Mouse (Mus musculus) neural tube, embryonic 13.5 days (tissue): ENCODE data around the gene Sorbs1. TPM values are rescaled to one million over a fixed set of nuclear protein-coding genes. Genes with fewer than 3 reads are reported as not detected.

Experiments used
- ATAC-seq: fragments of 200-750 bp; cut with Nextera tagmentation; 2 replicates; pipeline ENCODE4 v1.8.0; 2017; ENCODE audit warnings: low read depth, mild to moderate bottlenecking, moderate TSS enrichment, moderate library complexity
- H3K27ac ChIP-seq: fragments of 300-500 bp; sonication (generic); replicated peaks from 2 replicates; pipeline ENCODE4 v1.5.1; 2015; ENCODE audit warnings: moderate library complexity, mild to moderate bottlenecking, inconsistent platforms
- H3K27me3 ChIP-seq: fragments of 300-500 bp; sonication (generic); 2 replicates; pipeline ENCODE4 v1.6.1; 2015; ENCODE audit warnings: mild to moderate bottlenecking, inconsistent platforms
- H3K36me3 ChIP-seq: fragments of 300-500 bp; sonication (generic); 2 replicates; pipeline ENCODE4 v1.6.1; 2015; ENCODE audit warnings: mild to moderate bottlenecking, inconsistent platforms
- H3K4me1 ChIP-seq: fragments of 300-500 bp; sonication (generic); replicated peaks from 2 replicates; pipeline ENCODE4 v1.6.1; 2015; ENCODE audit warnings: inconsistent platforms
- H3K4me2 ChIP-seq: fragments of 300-500 bp; sonication (generic); 2 replicates; pipeline ENCODE4 v1.6.1; 2015; ENCODE audit warnings: inconsistent platforms, mild to moderate bottlenecking, moderate library complexity
- H3K4me3 ChIP-seq: fragments of 300-500 bp; sonication (generic); 2 replicates; pipeline ENCODE4 v1.5.1; 2015; ENCODE audit warnings: mild to moderate bottlenecking, inconsistent platforms
- H3K9ac ChIP-seq: fragments of 300-500 bp; sonication (generic); 2 replicates; pipeline ENCODE4 v1.6.1; 2015; ENCODE audit warnings: moderate library complexity, mild to moderate bottlenecking, inconsistent platforms
- H3K9me3 ChIP-seq: fragments of 300-500 bp; sonication (generic); 2 replicates; pipeline ENCODE4 v1.6.1; 2016; ENCODE audit warnings: inconsistent platforms
- WGBS: fragments of 180-500 bp; shearing (Covaris S2); methylation state at CpG from one replicate; pipeline ENCODE4 v1.1.7; 2015; 5-methylcytosine and 5-hydroxymethylcytosine counted together
- polyA plus RNA-seq: library from polyadenylated mRNA; unstranded; fragments of >200 nt; fragmentation: Nextera tagmentation; extraction: Ambion mirVana; gene quantifications from 2 replicates; pipeline ENCODE4 v1.2.1, GENCODE M21; 2015

The Sorbs1 gene
- polyA plus RNA-seq, 1 experiment from 2014 or later, result 105 TPM

DNA sequence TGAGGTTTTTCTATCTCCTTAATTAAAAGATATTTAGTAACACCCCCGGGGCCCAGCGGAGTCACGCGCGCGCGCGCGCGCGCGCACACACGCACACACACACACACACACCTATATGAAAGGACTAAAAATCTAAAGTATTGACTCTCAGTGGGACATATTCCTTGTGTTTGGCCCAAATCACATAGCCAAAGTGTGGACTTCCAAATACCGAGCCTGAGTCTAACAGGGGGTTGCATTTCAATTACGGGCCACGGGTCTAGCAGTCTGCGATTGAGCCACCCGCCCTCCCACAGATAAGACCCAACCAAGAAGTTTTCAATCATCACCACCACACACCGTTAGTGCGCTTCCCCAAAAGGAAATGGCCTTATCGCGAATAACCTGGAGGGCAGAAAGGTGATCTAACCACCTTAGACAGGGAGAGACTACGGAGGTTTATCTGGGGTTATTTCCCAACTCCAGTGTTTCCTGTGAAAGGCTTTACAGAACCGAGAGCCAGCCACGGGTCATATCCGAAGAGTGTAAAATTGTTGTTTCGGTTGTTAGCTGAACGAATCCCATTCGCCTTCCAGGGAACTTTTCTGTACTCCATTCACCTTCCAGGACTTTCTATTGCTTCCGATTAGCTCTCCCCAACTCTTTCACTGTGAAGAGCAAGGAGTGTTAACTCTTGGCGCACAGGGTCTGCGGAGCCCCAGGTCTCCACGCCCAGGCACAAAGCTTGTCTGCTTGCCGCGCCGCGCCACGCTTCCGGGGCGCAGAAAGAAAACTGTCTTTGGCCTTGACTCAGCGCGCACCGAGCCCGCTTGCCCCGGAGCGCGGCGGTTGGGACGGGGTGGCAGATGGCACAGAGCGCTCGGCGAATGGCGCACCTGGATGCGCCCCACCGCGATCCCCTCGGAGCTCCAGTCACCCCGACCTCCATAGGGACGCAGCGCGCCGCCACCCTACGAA lies 242.9 kb downstream of the Sorbs1 start:
- Histone ChIP-seq H3K27ac (no peak overlapping the region), H3K4me1 (peaks cover 18% of the 10 kb centered on the region), H3K4me3 (peak overlapping the region; percentile 55), H3K27me3 (peaks cover 41% of the 10 kb centered on the region), H3K4me2 (peak overlapping the region; percentile 98), H3K36me3 (no peaks in the 10 kb centered on the region), H3K9ac (peak overlapping the region; percentile 61), H3K9me3 (no peaks in the 10 kb centered on the region)
- peak; percentile 62; the same call in 1 of the 2 replicates for ATAC-seq
- WGBS, result 8% methylated on average over 63 of the region's 63 CpGs

DNA sequence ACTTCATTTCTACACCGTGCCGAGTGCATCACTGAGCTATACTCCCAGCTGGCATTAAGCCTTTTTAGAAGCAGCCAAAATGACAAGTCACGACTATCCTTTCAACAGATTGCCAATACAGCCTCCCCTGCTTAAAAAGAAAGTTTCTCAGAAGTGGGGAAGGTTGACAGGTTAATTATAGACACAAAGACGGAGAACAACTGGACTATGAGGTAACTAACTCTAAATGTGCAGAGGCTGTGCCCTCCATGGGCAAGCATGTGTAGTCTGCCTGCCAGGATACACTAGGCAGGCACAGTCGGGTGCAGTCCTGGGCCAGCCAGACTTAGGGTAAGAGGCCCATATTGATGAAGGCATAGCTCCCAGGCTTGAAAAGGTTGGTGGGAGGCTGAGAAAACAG lies 244.1 kb downstream of the Sorbs1 start:
- Histone ChIP-seq H3K4me3 (no peak overlapping the region), H3K27me3 (peaks cover 41% of the 10 kb centered on the region), H3K27ac (no peak overlapping the region), H3K9me3 (no peaks in the 10 kb centered on the region), H3K4me1 (peaks cover 18% of the 10 kb centered on the region), H3K9ac (no peak overlapping the region), H3K36me3 (no peaks in the 10 kb centered on the region), H3K4me2 (peak overlapping the region; percentile 98; the same call in 1 of the 2 replicates)
- WGBS, result 77% methylated on average over 5 of the region's 5 CpGs
- no peak for ATAC-seq

- H3K36me3 ChIP-seq, result no peaks in the 10 kb centered on the region
- no peak overlapping the region for H3K4me3 ChIP-seq
- H3K9ac ChIP-seq, result no peak overlapping the region
- peaks cover 41% of the 10 kb centered on the region for H3K27me3 ChIP-seq
- no peak for ATAC-seq
- no peak overlapping the region for H3K4me2 ChIP-seq
- 72% methylated on average over 3 of the region's 3 CpGs for WGBS
- no peak overlapping the region for H3K27ac ChIP-seq
- no peaks in the 10 kb centered on the region for H3K9me3 ChIP-seq
- peaks cover 18% of the 10 kb centered on the region for H3K4me1 ChIP-seq
These were observed 245.1 kb downstream of the Sorbs1 start for GRCm38 (mm10) chr19:40268493-40268892.

GRCm38 (mm10) chr19:40267380-40267779 lies 246.2 kb downstream of the Sorbs1 start:
- no peaks in the 10 kb centered on the region for H3K9me3 ChIP-seq
- 86% methylated on average over 1 of the region's 1 CpGs for WGBS
- H3K27ac ChIP-seq, result no peak overlapping the region
- H3K9ac ChIP-seq, result no peak overlapping the region
- no peak overlapping the region for H3K4me3 ChIP-seq
- H3K4me1 ChIP-seq, result peaks cover 18% of the 10 kb centered on the region
- H3K36me3 ChIP-seq, result no peaks in the 10 kb centered on the region
- peaks cover 31% of the 10 kb centered on the region for H3K27me3 ChIP-seq
- no peak overlapping the region for H3K4me2 ChIP-seq
- ATAC-seq, result no peak

DNA sequence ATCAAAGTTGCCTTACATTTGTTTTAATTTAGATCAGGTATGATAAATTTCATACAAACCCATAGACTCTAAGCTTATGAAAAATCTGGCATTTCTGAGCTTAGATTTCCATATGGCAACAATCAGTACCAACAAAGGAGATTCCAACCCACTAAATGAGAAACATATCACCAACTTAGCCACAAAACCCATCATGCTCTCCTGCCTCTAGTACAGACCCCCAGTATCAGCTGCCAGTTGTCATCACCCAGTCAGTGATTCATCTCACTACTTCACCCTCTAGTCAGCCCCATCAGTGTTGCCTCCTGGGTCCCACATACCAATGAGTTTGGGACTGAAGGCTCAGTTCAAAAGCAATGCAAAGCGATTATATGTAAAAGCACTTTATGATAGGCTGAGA lies 254.1 kb downstream of the Sorbs1 start:
- Histone ChIP-seq H3K27me3 (no peaks in the 10 kb centered on the region), H3K4me3 (no peak overlapping the region), H3K4me2 (no peak overlapping the region), H3K9me3 (no peaks in the 10 kb centered on the region), H3K27ac (no peak overlapping the region), H3K9ac (no peak overlapping the region), H3K4me1 (no peaks in the 10 kb centered on the region), H3K36me3 (no peaks in the 10 kb centered on the region)
- 100% methylated on average over 1 of the region's 1 CpGs for WGBS
- no peak for ATAC-seq

DNA sequence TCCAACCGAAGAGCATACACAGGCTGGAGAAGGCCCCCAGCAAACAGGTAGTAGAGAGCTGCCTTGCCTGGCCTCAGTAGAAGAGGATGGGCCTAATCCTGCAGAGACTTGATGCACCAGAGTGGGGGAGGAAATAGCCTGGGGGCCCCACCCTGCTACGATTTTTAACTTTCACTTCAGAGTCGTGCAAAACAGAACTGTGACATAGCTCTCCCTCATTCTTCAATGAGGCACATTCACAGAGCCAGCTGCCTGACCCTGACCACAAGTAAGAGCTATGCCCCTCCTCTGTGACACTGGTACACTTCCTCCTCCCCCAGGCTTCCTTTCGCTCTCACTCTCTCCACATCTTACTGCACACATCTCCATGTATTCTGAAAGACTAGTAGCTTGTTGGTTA lies 256.2 kb downstream of the Sorbs1 start:
- 65% methylated on average over 4 of the region's 4 CpGs for WGBS
- no peak overlapping the region for H3K9ac ChIP-seq
- H3K36me3 ChIP-seq, result no peaks in the 10 kb centered on the region
- peaks cover 6% of the 10 kb centered on the region; the same call in 1 of the 2 replicates for H3K4me1 ChIP-seq
- H3K27me3 ChIP-seq, result no peaks in the 10 kb centered on the region
- H3K4me3 ChIP-seq, result no peak overlapping the region
- no peak overlapping the region for H3K4me2 ChIP-seq
- no peak for ATAC-seq
- no peak overlapping the region for H3K27ac ChIP-seq
- H3K9me3 ChIP-seq, result no peaks in the 10 kb centered on the region

DNA sequence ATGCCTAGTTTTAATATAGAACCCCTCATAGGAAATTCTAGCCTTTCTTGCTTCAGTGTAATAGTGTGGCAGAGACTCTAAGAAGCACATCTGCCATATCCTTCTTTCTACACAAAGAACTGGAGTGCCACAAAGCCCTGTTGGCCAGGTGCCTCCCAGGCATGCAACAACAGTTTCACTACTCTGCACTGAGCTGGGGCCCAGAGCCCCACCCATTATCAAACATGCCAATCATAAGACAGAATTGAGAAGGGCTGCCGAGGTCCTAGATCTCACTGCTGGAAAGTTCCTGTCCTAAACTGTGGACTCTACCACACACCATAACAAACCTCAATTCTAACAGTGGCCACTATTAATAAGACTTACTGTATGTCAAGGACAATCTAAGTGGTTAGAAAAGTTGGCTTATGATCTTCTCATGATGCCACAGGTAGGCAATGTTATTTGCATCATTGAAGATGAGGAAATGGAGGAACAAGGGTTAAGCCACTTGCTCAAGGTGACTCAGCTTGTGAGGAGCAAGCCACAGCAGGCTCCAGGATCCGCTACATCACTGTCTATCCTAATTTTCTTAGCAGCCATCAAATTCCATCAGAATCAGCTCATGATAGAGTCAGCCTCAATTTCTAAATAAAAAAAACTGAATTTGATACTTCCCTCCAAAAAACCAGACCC lies 257.1 kb downstream of the Sorbs1 start:
- no peaks in the 10 kb centered on the region for H3K36me3 ChIP-seq
- no peak overlapping the region for H3K27ac ChIP-seq
- WGBS, result 85% methylated on average over 2 of the region's 2 CpGs
- no peaks in the 10 kb centered on the region for H3K9me3 ChIP-seq
- H3K9ac ChIP-seq, result no peak overlapping the region
- no peak overlapping the region for H3K4me2 ChIP-seq
- H3K4me3 ChIP-seq, result no peak overlapping the region
- H3K27me3 ChIP-seq, result no peaks in the 10 kb centered on the region
- no peak for ATAC-seq
- peaks cover 6% of the 10 kb centered on the region; the same call in 1 of the 2 replicates for H3K4me1 ChIP-seq

DNA sequence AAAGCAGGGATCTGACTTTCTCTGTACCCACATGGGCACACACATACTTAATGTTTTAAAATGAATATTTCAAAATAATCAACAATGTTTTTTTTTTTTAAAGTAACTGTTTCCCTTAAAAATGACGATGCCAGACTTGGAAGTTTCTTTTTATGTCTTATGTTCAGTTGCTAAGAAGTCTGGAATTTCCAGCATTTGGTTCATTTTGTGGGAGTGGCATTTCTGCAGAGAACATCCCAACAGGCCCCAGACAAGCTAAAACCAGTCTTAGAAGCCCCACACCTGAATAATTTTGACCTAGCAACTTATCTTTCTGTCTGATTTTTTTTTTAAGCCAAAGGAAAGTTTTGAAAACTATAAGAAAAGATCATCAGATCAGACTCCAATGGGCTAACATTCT lies 258.0 kb downstream of the Sorbs1 start:
- no peak for ATAC-seq
- H3K4me3 ChIP-seq, result no peak overlapping the region
- H3K27me3 ChIP-seq, result no peaks in the 10 kb centered on the region
- peaks cover 6% of the 10 kb centered on the region; the same call in 1 of the 2 replicates for H3K4me1 ChIP-seq
- WGBS, result 78% methylated on average over 1 of the region's 1 CpGs
- no peak overlapping the region for H3K4me2 ChIP-seq
- H3K36me3 ChIP-seq, result no peaks in the 10 kb centered on the region
- H3K27ac ChIP-seq, result no peak overlapping the region
- no peak overlapping the region for H3K9ac ChIP-seq
- no peaks in the 10 kb centered on the region for H3K9me3 ChIP-seq

- no peak overlapping the region for H3K9ac ChIP-seq
- H3K27me3 ChIP-seq, result no peaks in the 10 kb centered on the region
- no peaks in the 10 kb centered on the region for H3K9me3 ChIP-seq
- H3K27ac ChIP-seq, result no peak overlapping the region
- H3K36me3 ChIP-seq, result no peaks in the 10 kb centered on the region
- peaks cover 6% of the 10 kb centered on the region; the same call in 1 of the 2 replicates for H3K4me1 ChIP-seq
- WGBS, result 90% methylated on average over 3 of the region's 3 CpGs
- no peak for ATAC-seq
- no peak overlapping the region for H3K4me3 ChIP-seq
- H3K4me2 ChIP-seq, result no peak overlapping the region
These were observed 258.8 kb downstream of the Sorbs1 start for GRCm38 (mm10) chr19:40254741-40255140.

GRCm38 (mm10) chr19:40253768-40254167 lies 259.8 kb downstream of the Sorbs1 start:
- Histone ChIP-seq H3K27me3 (no peaks in the 10 kb centered on the region), H3K9ac (no peak overlapping the region), H3K27ac (no peak overlapping the region), H3K4me2 (no peak overlapping the region), H3K9me3 (no peaks in the 10 kb centered on the region), H3K4me1 (peaks cover 6% of the 10 kb centered on the region; the same call in 1 of the 2 replicates), H3K4me3 (no peak overlapping the region), H3K36me3 (no peaks in the 10 kb centered on the region)
- no peak for ATAC-seq
- WGBS, result 69% methylated on average over 13 of the region's 13 CpGs

DNA sequence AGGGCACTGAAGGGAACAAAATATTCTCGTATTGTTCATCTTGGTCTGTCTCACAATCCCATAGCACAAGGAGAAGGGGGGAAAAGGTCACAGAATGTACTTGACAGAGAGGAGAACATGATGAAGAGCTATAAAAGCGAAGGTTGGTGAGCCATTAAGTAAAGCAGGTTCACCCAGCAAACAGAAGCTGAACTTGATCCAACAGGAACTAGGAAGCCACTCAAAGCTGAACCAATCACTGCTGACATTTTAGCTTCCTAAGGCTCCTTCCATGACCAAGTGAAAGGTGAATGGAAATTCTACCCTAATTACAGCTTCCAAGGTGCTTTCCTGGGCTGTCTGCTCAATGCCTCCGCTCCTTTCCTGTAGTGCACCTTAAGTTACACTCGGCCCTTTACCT lies 262.5 kb downstream of the Sorbs1 start:
- ATAC-seq, result no peak
- Histone ChIP-seq H3K27ac (no peak overlapping the region), H3K4me2 (no peak overlapping the region), H3K4me1 (peaks cover 6% of the 10 kb centered on the region; the same call in 1 of the 2 replicates), H3K27me3 (no peaks in the 10 kb centered on the region), H3K9ac (no peak overlapping the region), H3K36me3 (no peaks in the 10 kb centered on the region), H3K4me3 (no peak overlapping the region), H3K9me3 (no peaks in the 10 kb centered on the region)
- WGBS, result 88% methylated on average over 4 of the region's 4 CpGs

DNA sequence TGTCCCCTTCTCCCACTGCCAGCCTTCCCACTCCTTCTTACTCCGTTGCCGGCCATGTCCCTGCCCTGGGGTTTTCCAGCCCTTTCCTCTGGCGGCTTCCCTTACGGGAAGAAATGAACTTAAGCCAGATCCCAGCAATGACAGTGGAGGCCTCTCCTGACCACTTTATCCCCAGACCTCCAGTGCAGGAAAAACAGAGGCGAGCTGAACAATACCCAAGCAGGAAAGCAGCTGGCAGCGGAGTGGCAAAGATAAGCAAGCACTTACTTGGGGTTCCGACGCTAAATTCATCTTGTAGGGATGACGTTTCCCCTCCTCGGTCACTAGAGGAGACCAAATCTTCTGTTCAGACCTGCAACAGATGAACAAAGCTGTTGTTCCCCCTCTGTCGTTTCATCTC lies 264.2 kb downstream of the Sorbs1 start:
- Histone ChIP-seq H3K9me3 (no peaks in the 10 kb centered on the region), H3K9ac (no peak overlapping the region), H3K4me2 (no peak overlapping the region), H3K4me1 (peaks cover 6% of the 10 kb centered on the region; the same call in 1 of the 2 replicates), H3K27ac (no peak overlapping the region), H3K36me3 (no peaks in the 10 kb centered on the region), H3K27me3 (no peaks in the 10 kb centered on the region), H3K4me3 (no peak overlapping the region)
- WGBS, result 87% methylated on average over 11 of the region's 11 CpGs
- no peak for ATAC-seq
